Mouse (Mus musculus): Measurements from ENCODE around the gene BC025920. TPM values are rescaled to one million over a fixed set of nuclear protein-coding genes. Genes with fewer than 3 reads are reported as not detected.

BC025920 gene
- polyA plus RNA-seq, 1 experiment: not detected

DNA sequence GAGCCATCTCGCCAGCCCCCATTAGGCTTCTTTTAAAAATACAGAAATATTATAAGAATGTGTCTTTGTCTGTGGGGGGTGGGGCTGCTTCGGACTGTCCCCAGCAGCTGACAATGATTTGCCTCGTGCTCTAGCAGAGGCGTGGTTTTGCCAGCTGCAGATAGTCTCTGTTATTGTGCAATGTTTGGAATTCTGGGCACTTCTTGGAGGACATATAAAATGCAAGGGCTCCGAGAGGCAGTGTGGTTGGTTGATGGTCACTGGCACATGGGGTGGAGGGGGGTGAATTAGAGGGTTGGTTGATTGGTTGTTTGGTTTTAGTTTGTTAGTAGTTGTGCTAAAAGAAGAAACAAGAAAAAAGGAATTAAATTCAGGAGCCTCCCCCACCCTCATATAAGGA, 13.9 kb downstream of the BC025920 start:
- H3K36me3 ChIP-seq (replicated peaks; ENCODE audit: low read length): peaks cover 44% of the 10 kb centered on the region

GRCm38 (mm10) chr10:81620786-81621185, 14.7 kb downstream of the BC025920 start:
- no peak for TF ChIP-seq FLI1 (IDR thresholded peaks at IDR 0.05; ENCODE audit: low read length)
- TF ChIP-seq GATA1 (IDR thresholded peaks at IDR 0.05; ENCODE audit: borderline replicate concordance, low read length): no peak
- Histone ChIP-seq H3K4me1 (peaks cover 35% of the 10 kb centered on the region), H3K9me3 (no peaks in the 10 kb centered on the region), H3K4me3 (replicated peaks) (no peak overlapping the region), H3K27me3 (replicated peaks) (peaks cover 2% of the 10 kb centered on the region), H3K36me3 (replicated peaks; ENCODE audit: low read length) (peaks cover 52% of the 10 kb centered on the region)

More for the DNA sequence above, 13.9 kb downstream of the BC025920 start:
- H3K27me3 ChIP-seq (replicated peaks): peaks cover 3% of the 10 kb centered on the region
- peaks cover 37% of the 10 kb centered on the region for H3K4me1 ChIP-seq
- no peaks in the 10 kb centered on the region for H3K9me3 ChIP-seq
- no peak overlapping the region for H3K4me3 ChIP-seq (replicated peaks)
- TF ChIP-seq GATA1 (IDR thresholded peaks at IDR 0.05; ENCODE audit: borderline replicate concordance, low read length) (no peak), FLI1 (IDR thresholded peaks at IDR 0.05; ENCODE audit: low read length) (no peak)

- no peaks in the 10 kb centered on the region for H3K9me3 ChIP-seq
- H3K4me3 ChIP-seq (replicated peaks): no peak overlapping the region
- H3K4me1 ChIP-seq: peaks cover 52% of the 10 kb centered on the region
- peaks cover 58% of the 10 kb centered on the region for H3K36me3 ChIP-seq (replicated peaks; ENCODE audit: low read length)
- no peaks in the 10 kb centered on the region for H3K27me3 ChIP-seq (replicated peaks)
- TF ChIP-seq GATA1 (IDR thresholded peaks at IDR 0.05; ENCODE audit: borderline replicate concordance, low read length) (no peak), FLI1 (IDR thresholded peaks at IDR 0.05; ENCODE audit: low read length) (no peak)
Observed at GRCm38 (mm10) chr10:81623441-81623840, 17.4 kb downstream of the BC025920 start.

GRCm38 (mm10) chr10:81626101-81626993, 20.3 kb downstream of the BC025920 start:
- H3K27me3 ChIP-seq (replicated peaks): no peaks in the 10 kb centered on the region
- TF ChIP-seq GATA1 (IDR thresholded peaks at IDR 0.05; ENCODE audit: borderline replicate concordance, low read length) (no peak), FLI1 (IDR thresholded peaks at IDR 0.05; ENCODE audit: low read length) (no peak)
- H3K9me3 ChIP-seq: no peaks in the 10 kb centered on the region
- H3K4me3 ChIP-seq (replicated peaks): peak overlapping the region; percentile 96
- peaks cover 49% of the 10 kb centered on the region for H3K36me3 ChIP-seq (replicated peaks; ENCODE audit: low read length)
- H3K4me1 ChIP-seq: peaks cover 52% of the 10 kb centered on the region

GRCm38 (mm10) chr10:81626994-81627835, 21.1 kb downstream of the BC025920 start, which contains the start of gene Sirt6:
TSS of gene Sirt6 (minus strand) at chr10:81627797.
- H3K4me3 ChIP-seq (replicated peaks): peak within 1 kb of the TSS; percentile 96
- TF ChIP-seq FLI1 (IDR thresholded peaks at IDR 0.05; ENCODE audit: low read length) (peak; percentile 99), GATA1 (IDR thresholded peaks at IDR 0.05; ENCODE audit: borderline replicate concordance, low read length) (no peak)

DNA sequence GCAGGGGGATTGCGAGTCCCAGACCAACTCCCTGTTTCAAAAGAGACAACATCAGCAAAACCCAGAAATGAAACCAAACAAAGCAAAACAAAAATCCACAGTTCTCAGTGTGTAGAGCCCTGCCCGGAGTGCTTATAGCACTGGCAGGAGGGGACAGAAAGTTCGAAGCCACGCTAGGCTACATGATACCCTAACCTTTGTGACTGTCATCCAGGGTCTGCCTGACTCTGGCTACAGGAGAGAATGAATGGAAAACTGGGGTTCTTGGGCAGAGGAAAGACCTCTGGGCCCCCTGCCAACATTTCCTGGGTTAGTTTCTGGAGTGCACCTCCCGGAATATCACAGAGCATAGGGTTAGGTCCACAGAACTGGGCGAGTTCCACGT, 21.8 kb downstream of the BC025920 start:
- Histone ChIP-seq H3K4me1 (peaks cover 56% of the 10 kb centered on the region), H3K4me3 (replicated peaks) (peak overlapping the region; percentile 96), H3K9me3 (no peaks in the 10 kb centered on the region), H3K27me3 (replicated peaks) (no peaks in the 10 kb centered on the region), H3K36me3 (replicated peaks; ENCODE audit: low read length) (peaks cover 34% of the 10 kb centered on the region)
- TF ChIP-seq FLI1 (IDR thresholded peaks at IDR 0.05; ENCODE audit: low read length) (no peak), GATA1 (IDR thresholded peaks at IDR 0.05; ENCODE audit: borderline replicate concordance, low read length) (no peak)

More at GRCm38 (mm10) chr10:81626994-81627835, 21.1 kb downstream of the BC025920 start, which contains the start of gene Sirt6:
- Histone ChIP-seq H3K9me3 (no peaks in the 10 kb centered on the region), H3K4me1 (peaks cover 53% of the 10 kb centered on the region), H3K36me3 (replicated peaks; ENCODE audit: low read length) (peaks cover 40% of the 10 kb centered on the region), H3K27me3 (replicated peaks) (no peaks in the 10 kb centered on the region)

- H3K27me3 ChIP-seq (replicated peaks): no peaks in the 10 kb centered on the region
- H3K36me3 ChIP-seq (replicated peaks; ENCODE audit: low read length): peaks cover 30% of the 10 kb centered on the region
- no peaks in the 10 kb centered on the region for H3K9me3 ChIP-seq
- no peak for TF ChIP-seq FLI1 (IDR thresholded peaks at IDR 0.05; ENCODE audit: low read length)
- no peak for TF ChIP-seq GATA1 (IDR thresholded peaks at IDR 0.05; ENCODE audit: borderline replicate concordance, low read length)
- peak within 1 kb of the TSS; percentile 96 for H3K4me3 ChIP-seq (replicated peaks)
- peaks cover 61% of the 10 kb centered on the region for H3K4me1 ChIP-seq
Observed at GRCm38 (mm10) chr10:81628390-81628789, 22.3 kb downstream of the BC025920 start, which contains the start of gene Ankrd24. TSS of gene Ankrd24 (plus strand) at chr10:81628540.

DNA sequence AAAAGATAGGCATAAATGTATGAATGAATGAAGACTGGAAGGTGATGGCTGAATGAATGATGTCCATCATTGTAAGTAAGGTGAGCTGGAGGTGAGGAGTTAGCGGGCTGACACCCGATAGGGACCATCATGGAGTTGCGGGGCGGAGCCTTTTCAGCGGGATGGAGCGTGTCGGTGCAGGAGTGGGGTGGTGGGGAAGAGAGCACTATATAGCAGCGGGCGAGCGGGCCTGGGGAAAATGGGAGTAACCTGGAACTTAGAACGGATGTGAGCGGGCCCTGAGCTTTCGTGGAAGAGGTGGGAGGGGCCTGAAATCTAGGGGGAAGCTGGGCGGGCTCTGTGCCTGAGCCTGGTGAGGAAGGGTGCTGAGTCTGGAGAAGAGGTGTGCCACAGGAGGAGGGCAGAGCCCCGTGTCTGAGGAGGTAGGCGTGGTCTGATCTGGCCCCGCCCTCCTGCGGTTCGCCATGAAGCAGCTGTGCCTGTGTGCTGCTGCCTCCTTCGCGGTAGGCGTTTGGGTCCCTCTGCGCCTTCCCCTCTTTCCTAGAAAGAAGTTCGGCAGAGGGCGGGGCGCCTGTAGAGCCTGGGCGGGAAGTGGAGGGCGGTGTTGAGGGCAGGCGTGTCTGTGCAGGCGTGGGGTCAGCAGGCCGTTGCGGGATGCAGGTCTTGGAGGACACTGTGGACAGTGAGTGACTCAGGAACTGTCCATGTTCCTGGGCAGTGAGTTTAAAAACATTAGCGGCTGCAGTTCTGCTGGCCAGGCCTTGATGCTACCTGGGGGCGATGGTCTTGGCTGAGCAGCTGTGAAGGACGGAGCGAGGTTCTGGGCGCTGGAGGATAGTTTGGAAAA, 27.4 kb downstream of the BC025920 start:
- no peak for TF ChIP-seq FLI1 (IDR thresholded peaks at IDR 0.05; ENCODE audit: low read length)
- no peak for TF ChIP-seq GATA1 (IDR thresholded peaks at IDR 0.05; ENCODE audit: borderline replicate concordance, low read length)
- Histone ChIP-seq H3K27me3 (replicated peaks) (peaks cover 1% of the 10 kb centered on the region), H3K36me3 (replicated peaks; ENCODE audit: low read length) (peaks cover 5% of the 10 kb centered on the region), H3K4me3 (replicated peaks) (peak overlapping the region; percentile 95), H3K4me1 (peaks cover 62% of the 10 kb centered on the region), H3K9me3 (no peaks in the 10 kb centered on the region)

DNA sequence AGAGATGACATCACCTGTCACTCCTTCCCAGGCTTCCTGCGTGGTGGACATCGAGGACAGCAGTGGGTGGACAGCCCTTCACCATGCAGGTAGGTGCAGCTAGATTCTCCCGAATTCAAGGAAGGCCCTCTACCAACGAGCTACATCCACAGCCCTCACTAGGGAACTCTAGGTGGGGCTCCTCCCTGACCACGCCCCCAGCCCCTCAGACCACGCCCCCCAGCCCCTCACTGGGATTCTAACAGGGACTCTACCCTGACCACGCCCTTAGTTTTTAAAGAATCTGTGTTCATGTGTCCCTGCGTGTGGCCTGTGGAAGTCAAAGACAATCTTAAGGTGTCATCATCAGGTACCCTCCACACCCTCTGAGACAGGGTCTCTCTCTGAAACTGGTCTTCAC, 30.3 kb downstream of the BC025920 start:
- TF ChIP-seq FLI1 (IDR thresholded peaks at IDR 0.05; ENCODE audit: low read length): no peak
- TF ChIP-seq GATA1 (IDR thresholded peaks at IDR 0.05; ENCODE audit: borderline replicate concordance, low read length): no peak
- Histone ChIP-seq H3K9me3 (no peaks in the 10 kb centered on the region), H3K36me3 (replicated peaks; ENCODE audit: low read length) (peaks cover 27% of the 10 kb centered on the region), H3K4me1 (peaks cover 64% of the 10 kb centered on the region), H3K27me3 (replicated peaks) (peaks cover 1% of the 10 kb centered on the region), H3K4me3 (replicated peaks) (peak overlapping the region; percentile 50)

All from megakaryocyte, embryonic 14.5 days (primary cell).